Mouse (Mus musculus): ENCODE measurements around the gene Foxn3.

DNA sequence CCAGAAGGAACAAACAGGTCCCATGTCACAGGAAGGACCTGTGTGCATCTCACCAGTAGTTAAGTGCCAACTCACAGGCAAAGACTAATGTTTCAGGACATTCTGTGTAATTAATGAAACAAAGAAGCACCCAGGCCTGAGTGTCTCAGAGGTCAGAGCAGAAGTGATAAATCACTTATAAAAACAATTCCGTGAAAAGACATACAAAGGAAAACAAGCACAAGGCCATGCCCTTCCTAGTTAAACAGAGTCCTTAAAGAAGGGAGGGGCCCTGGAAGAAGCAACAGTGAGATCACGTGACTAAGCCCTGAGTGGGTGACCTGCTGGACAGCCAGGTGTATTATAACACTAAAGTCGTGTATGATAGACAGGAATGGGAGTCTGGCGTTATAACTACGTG is 191.9 kb downstream of the Foxn3 start:
- TF ChIP-seq E2F4 (IDR thresholded peaks at IDR 0.05; ENCODE audit: insufficient read depth): no peak
- no peak for TF ChIP-seq POLR2A (IDR thresholded peaks at IDR 0.05; ENCODE audit: insufficient read length, low read depth)
- no peak for TF ChIP-seq USF1 (IDR thresholded peaks at IDR 0.05; ENCODE audit: low read depth)

Measured in myocyte (in vitro differentiated cells).